Mouse (Mus musculus) lung, embryonic 14.5 days (tissue): ENCODE measurements at regions not wholly inside any gene's neighbourhood (a gene's known extent, or its start where the extent isn't known, plus 50 kb on each side); places are given as distances from the start of the nearest gene placed in this dataset.

Experiments used
- ATAC-seq: fragments of 200-750 bp; cut with Nextera tagmentation; 2 replicates; pipeline ENCODE4 v1.8.0; 2017; ENCODE audit warnings: mild to moderate bottlenecking, moderate TSS enrichment, moderate library complexity; ENCODE audit not compliant: insufficient read depth
- DNase-seq: peaks from one replicate; pipeline ENCODE4 v3.0.0-alpha.2; 2015
- H3K27ac ChIP-seq: fragments of 300-500 bp; sonication (generic); 2 replicates; pipeline ENCODE4 v1.5.1; 2014; ENCODE audit warnings: low read depth, mild to moderate bottlenecking, moderate library complexity
- H3K27me3 ChIP-seq: fragments of 300-500 bp; sonication (generic); 2 replicates; pipeline ENCODE4 v1.6.1; 2014; ENCODE audit warnings: low read length, control low read depth; ENCODE audit not compliant: insufficient read depth
- H3K36me3 ChIP-seq: fragments of 300-500 bp; sonication (generic); 2 replicates; pipeline ENCODE4 v1.6.1; 2014; ENCODE audit warnings: control low read depth; ENCODE audit not compliant: insufficient read depth
- H3K4me1 ChIP-seq: fragments of 300-500 bp; sonication (generic); 2 replicates; pipeline ENCODE4 v1.6.1; 2014; ENCODE audit warnings: antibody characterized with exemption, control low read depth; ENCODE audit not compliant: insufficient read depth
- H3K4me2 ChIP-seq: fragments of 300-500 bp; sonication (generic); 2 replicates; pipeline ENCODE4 v1.6.1; 2014; ENCODE audit warnings: mild to moderate bottlenecking
- H3K4me3 ChIP-seq: fragments of 300-500 bp; sonication (generic); 2 replicates; pipeline ENCODE4 v1.5.1; 2014; ENCODE audit warnings: low read depth, low read length
- H3K9ac ChIP-seq: fragments of 300-500 bp; sonication (generic); 2 replicates; pipeline ENCODE4 v1.6.1; 2014
- H3K9me3 ChIP-seq: fragments of 300-500 bp; sonication (generic); 2 replicates; pipeline ENCODE4 v1.6.1; 2016; ENCODE audit warnings: low read depth, low read length, control low read depth
- CTCF ChIP-seq: IDR thresholded peaks from 2 replicates; pipeline ENCODE4 v1.5.1; 2016; ENCODE audit warnings: antibody characterized with exemption, low read depth
- WGBS: fragments of 180-500 bp; shearing (Covaris S2); extraction: QIAGEN DNeasy Blood & Tissue Kit; methylation state at CpG from one replicate; pipeline ENCODE4 v1.1.7; 2014; 5-methylcytosine and 5-hydroxymethylcytosine counted together

DNA sequence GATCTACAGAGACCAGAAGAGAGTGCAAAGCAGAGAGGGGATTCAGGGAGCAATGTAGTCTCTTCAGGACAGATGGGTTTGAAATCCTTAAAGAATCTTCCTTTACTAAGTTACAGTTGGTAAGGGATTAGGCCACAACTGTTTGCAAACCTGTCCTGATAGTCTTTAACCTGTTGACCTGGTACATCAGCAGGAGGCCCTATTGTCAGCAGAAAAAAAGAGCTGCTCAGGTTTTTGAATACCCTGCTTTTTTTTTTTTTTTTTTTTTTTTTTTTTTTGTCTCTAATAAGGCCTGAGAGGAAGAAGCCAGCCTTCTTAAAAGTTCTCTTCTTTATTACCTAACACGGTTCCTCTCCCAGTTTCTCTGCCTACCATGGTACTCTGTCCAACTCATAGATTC lies 221.5 kb upstream of the 4921530L21Rik start:
- DNase-seq (no peak), ATAC-seq (no peak)
- Histone ChIP-seq H3K9me3 (no peaks in the 10 kb centered on the region), H3K9ac (no peak overlapping the region), H3K27me3 (no peaks in the 10 kb centered on the region), H3K27ac (no peak overlapping the region), H3K4me2 (no peak overlapping the region), H3K4me1 (no peaks in the 10 kb centered on the region), H3K36me3 (no peaks in the 10 kb centered on the region), H3K4me3 (no peak overlapping the region)
- no peak for TF ChIP-seq CTCF
- WGBS, result 61% methylated on average over 1 of the region's 1 CpGs

DNA sequence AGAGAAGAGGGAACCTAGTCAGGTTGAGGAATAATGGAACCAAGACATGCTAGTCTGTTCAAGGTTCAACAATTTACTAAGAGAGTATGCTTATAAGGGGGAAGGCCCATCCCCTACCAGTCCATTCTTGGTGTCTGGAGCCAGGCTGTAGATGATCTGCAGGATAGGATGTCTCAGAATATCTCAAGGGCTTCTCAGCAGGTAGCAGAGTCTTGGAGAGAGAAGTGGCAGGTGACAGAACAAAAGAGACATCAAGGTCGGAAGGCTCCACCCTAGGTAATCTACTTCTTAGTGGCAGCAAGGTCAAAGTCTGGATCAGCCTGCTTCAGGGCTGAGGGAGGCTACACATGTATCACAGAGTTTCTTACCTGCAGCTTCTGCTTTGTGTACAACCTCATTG lies 220.2 kb upstream of the 4921530L21Rik start:
- TF ChIP-seq CTCF, result no peak
- no peak overlapping the region for H3K27ac ChIP-seq
- H3K9ac ChIP-seq, result no peak overlapping the region
- H3K4me1 ChIP-seq, result no peaks in the 10 kb centered on the region
- DNase-seq (no peak), ATAC-seq (no peak)
- no peak overlapping the region for H3K4me3 ChIP-seq
- H3K36me3 ChIP-seq, result no peaks in the 10 kb centered on the region
- H3K27me3 ChIP-seq, result no peaks in the 10 kb centered on the region
- no peak overlapping the region for H3K4me2 ChIP-seq
- 73% methylated on average over 1 of the region's 1 CpGs for WGBS
- H3K9me3 ChIP-seq, result no peaks in the 10 kb centered on the region

DNA sequence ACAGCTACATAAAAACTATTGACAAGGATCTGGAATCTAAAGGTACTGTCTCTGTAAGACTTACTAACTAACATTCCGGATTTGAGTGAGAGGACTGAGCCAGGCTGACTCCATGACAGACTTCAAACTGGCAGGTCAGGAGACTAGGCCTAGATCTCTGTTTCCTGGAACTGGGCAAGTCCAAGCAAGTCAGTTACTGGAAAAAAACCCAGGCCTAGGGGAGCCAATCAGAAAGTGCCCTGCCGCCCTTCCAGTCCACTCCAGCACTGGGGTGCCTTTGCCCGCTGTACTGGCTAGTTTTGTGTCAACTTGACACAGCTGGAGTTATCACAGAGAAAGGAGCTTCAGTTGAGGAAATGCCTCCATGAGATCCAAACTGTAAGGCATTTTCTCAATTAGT lies 219.6 kb upstream of the 4921530L21Rik start:
- Histone ChIP-seq H3K9me3 (no peaks in the 10 kb centered on the region), H3K4me2 (no peak overlapping the region), H3K4me3 (no peak overlapping the region), H3K27me3 (no peaks in the 10 kb centered on the region), H3K36me3 (no peaks in the 10 kb centered on the region), H3K27ac (no peak overlapping the region), H3K4me1 (no peaks in the 10 kb centered on the region), H3K9ac (no peak overlapping the region)
- ATAC-seq (no peak), DNase-seq (no peak)
- WGBS, result 89% methylated on average over 3 of the region's 3 CpGs
- no peak for TF ChIP-seq CTCF

DNA sequence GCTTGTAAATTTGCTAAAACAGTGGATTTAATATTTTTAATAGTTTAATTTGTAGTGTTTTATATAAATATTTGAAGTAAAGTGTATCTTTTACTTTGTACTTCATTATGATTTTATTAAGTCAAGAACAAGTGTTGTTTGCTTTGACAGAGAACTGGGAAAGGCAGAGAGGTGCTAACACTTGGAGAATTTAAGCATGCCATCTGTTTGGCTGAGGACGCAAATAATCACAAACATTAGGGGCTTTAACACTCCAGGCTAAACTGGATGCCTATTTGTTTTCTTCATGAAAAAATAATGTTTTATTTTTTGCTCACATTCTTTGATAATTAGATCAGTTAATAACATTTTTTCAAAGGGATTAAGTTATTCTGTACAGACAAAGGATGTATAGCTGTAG lies 193.6 kb upstream of the 4921530L21Rik start:
- H3K9me3 ChIP-seq, result no peaks in the 10 kb centered on the region
- no peak overlapping the region for H3K27ac ChIP-seq
- H3K4me2 ChIP-seq, result no peak overlapping the region
- no peak overlapping the region for H3K4me3 ChIP-seq
- no peak for ATAC-seq
- H3K27me3 ChIP-seq, result no peaks in the 10 kb centered on the region
- H3K36me3 ChIP-seq, result no peaks in the 10 kb centered on the region
- DNase-seq, result peak; percentile 5
- no peak for TF ChIP-seq CTCF
- WGBS, result 57% methylated on average over 1 of the region's 1 CpGs
- H3K9ac ChIP-seq, result no peak overlapping the region
- no peaks in the 10 kb centered on the region for H3K4me1 ChIP-seq

DNA sequence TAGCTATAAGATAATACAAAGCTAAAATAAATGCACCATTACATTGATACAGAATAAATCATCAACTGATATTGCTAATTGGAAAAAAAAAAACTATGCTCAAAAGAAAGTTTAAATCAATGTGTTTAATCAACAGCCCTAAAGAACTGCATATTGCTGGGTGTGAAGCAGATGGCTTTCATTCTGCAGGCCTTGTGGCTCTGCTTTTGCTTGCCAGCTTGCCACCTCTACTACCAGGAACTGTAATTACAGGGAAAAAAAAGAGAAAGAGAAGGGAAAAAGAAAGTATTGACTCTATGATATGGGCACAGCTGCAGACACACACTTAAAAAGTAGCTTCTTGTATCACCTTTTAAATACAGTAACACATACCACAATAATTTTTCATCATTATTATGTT lies 192.4 kb upstream of the 4921530L21Rik start:
- no peak for TF ChIP-seq CTCF
- Histone ChIP-seq H3K36me3 (no peaks in the 10 kb centered on the region), H3K27me3 (no peaks in the 10 kb centered on the region), H3K27ac (no peak overlapping the region), H3K9me3 (no peaks in the 10 kb centered on the region), H3K4me2 (no peak overlapping the region), H3K4me1 (no peaks in the 10 kb centered on the region), H3K9ac (no peak overlapping the region), H3K4me3 (no peak overlapping the region)
- DNase-seq (no peak), ATAC-seq (no peak)

DNA sequence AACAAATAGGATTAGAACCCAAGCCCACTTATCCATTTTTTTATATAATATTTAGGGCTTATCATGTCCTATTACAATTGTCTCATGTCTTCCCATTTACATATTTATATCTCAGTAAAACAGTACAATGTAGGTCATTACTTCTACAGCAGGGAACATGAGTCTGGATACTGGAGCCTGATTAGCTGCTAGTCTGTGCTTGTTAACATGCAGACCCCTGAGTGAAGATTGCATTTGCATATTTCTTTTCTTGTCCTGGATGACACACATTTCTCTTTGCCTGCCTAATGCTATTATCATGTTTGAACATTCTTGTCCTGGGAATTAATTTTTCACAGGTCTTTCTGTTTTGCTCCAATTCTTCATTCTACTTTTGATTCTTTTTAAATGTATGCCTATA lies 155.0 kb upstream of the 4921530L21Rik start:
- no peak for TF ChIP-seq CTCF
- no peak overlapping the region for H3K4me3 ChIP-seq
- no peak overlapping the region for H3K27ac ChIP-seq
- no peaks in the 10 kb centered on the region for H3K27me3 ChIP-seq
- no peak overlapping the region for H3K4me2 ChIP-seq
- no peak overlapping the region for H3K9ac ChIP-seq
- no peaks in the 10 kb centered on the region for H3K36me3 ChIP-seq
- DNase-seq, result no peak
- no peaks in the 10 kb centered on the region for H3K9me3 ChIP-seq
- no peak for ATAC-seq
- H3K4me1 ChIP-seq, result no peaks in the 10 kb centered on the region

DNA sequence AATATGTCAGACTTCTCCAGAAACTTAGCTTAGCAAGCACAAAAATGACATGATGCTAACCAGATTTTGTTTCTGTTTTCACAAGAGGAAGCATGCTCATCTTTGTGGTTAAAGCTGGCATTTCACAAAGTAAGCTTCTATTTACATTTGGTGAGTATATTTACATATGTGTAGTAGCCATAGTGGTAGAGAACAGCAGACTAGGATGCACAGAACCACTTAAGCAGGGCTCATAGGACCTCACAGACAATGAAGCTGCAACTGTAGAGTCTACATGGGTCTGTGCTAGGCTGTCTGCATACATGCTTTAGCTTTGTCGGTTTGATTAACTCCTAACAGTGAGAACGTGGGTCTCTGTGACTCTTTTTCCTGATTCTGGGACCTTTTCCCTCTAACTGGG lies 105.3 kb upstream of the 4921530L21Rik start:
- 39% methylated on average over 2 of the region's 2 CpGs for WGBS
- ATAC-seq, result peak; percentile 63; the same call in 1 of the 2 replicates
- no peak overlapping the region for H3K27ac ChIP-seq

DNA sequence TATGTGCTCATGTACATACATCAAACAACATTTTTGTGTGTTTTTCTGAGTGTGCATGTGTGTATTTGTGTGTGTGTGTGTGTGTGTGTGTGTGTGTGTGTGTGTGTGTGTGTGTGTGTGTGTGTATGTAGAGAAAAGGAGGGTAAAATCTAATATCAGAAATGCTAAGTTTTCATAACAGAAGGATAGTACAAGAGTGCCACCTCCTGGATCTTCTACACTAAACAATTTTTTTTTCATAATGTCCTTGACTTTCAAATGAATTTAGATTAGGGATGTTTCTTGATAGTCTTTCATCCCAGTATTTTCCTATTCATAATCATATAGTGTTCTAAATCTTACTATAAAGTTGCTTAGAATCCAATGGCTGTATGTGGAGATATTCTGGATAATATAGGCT lies 103.6 kb upstream of the 4921530L21Rik start:
- TF ChIP-seq CTCF, result peak; percentile 31; the same call in 1 of the 2 replicates
- Histone ChIP-seq H3K27ac (no peak overlapping the region), H3K27me3 (no peaks in the 10 kb centered on the region), H3K4me1 (no peaks in the 10 kb centered on the region), H3K4me3 (no peak overlapping the region), H3K9me3 (no peaks in the 10 kb centered on the region), H3K9ac (no peak overlapping the region), H3K36me3 (no peaks in the 10 kb centered on the region), H3K4me2 (no peak overlapping the region)
- ATAC-seq, result no peak
- peak; percentile 63 for DNase-seq

More for the DNA sequence above, 105.3 kb upstream of the 4921530L21Rik start:
- TF ChIP-seq CTCF, result no peak
- no peaks in the 10 kb centered on the region for H3K4me1 ChIP-seq
- no peak overlapping the region for H3K4me3 ChIP-seq
- DNase-seq, result peak; percentile 11
- no peaks in the 10 kb centered on the region for H3K27me3 ChIP-seq
- no peaks in the 10 kb centered on the region for H3K36me3 ChIP-seq
- no peak overlapping the region for H3K9ac ChIP-seq
- no peaks in the 10 kb centered on the region for H3K9me3 ChIP-seq
- no peak overlapping the region for H3K4me2 ChIP-seq
